Mouse (Mus musculus) layer of hippocampus, postnatal 25 days (tissue): ENCODE data around the gene Akap11. TPM values are rescaled to one million over a fixed set of nuclear protein-coding genes. Genes with fewer than 3 reads are reported as not detected.

Experiments
- DNase-seq, 2 experiments: peaks; one replicate each; pipeline ENCODE4 v3.0.0; 2022; ENCODE audit warnings: mixed read lengths in 2 of 2, low spot score in 1 of 2; ENCODE audit errors: extremely low spot score in 1 of 2
- total RNA-seq, 2 experiments: library from RNA; stranded (reverse); gene quantifications; 2 replicates each; pipeline ENCODE4 v1.2.3; 2021

Akap11 gene
- total RNA-seq, 2 experiments from 2014 or later = 184 to 194 TPM

GRCm38 (mm10) chr14:78448807-78449406 lies 87.7 kb downstream of the Akap11 start:
- no peak for DNase-seq

GRCm38 (mm10) chr14:78448017-78448416 lies 88.6 kb downstream of the Akap11 start:
- no peak for DNase-seq

GRCm38 (mm10) chr14:78447542-78447941 lies 89.1 kb downstream of the Akap11 start:
- no peak for DNase-seq

Other genes starting within 250 kb of the Akap11 start
- not detected for gene Tnfsf11, start 228.8 kb downstream of the Akap11 start, total RNA-seq
- gene Dgkh, start 196.0 kb upstream of the Akap11 start, total RNA-seq = 100 to 1,000 TPM in 1 of 2 experiments, 10 to 100 TPM in 1; 95.6 to 118 TPM